Mouse (Mus musculus) neural tube, embryonic 13.5 days (tissue): Measurements from ENCODE around the gene Osm. TPM values are rescaled to one million over a fixed set of nuclear protein-coding genes. Genes with fewer than 3 reads are reported as not detected.

Experiments
- ATAC-seq: fragments of 200-750 bp; cut with Nextera tagmentation; 2 replicates; pipeline ENCODE4 v1.8.0; 2017; ENCODE audit warnings: low read depth, mild to moderate bottlenecking, moderate TSS enrichment, moderate library complexity
- H3K27ac ChIP-seq: fragments of 300-500 bp; sonication (generic); replicated peaks from 2 replicates; pipeline ENCODE4 v1.5.1; 2015; ENCODE audit warnings: moderate library complexity, mild to moderate bottlenecking, inconsistent platforms
- H3K27me3 ChIP-seq: fragments of 300-500 bp; sonication (generic); 2 replicates; pipeline ENCODE4 v1.6.1; 2015; ENCODE audit warnings: mild to moderate bottlenecking, inconsistent platforms
- H3K36me3 ChIP-seq: fragments of 300-500 bp; sonication (generic); 2 replicates; pipeline ENCODE4 v1.6.1; 2015; ENCODE audit warnings: mild to moderate bottlenecking, inconsistent platforms
- H3K4me1 ChIP-seq: fragments of 300-500 bp; sonication (generic); replicated peaks from 2 replicates; pipeline ENCODE4 v1.6.1; 2015; ENCODE audit warnings: inconsistent platforms
- H3K4me2 ChIP-seq: fragments of 300-500 bp; sonication (generic); 2 replicates; pipeline ENCODE4 v1.6.1; 2015; ENCODE audit warnings: inconsistent platforms, mild to moderate bottlenecking, moderate library complexity
- H3K4me3 ChIP-seq: fragments of 300-500 bp; sonication (generic); 2 replicates; pipeline ENCODE4 v1.5.1; 2015; ENCODE audit warnings: mild to moderate bottlenecking, inconsistent platforms
- H3K9ac ChIP-seq: fragments of 300-500 bp; sonication (generic); 2 replicates; pipeline ENCODE4 v1.6.1; 2015; ENCODE audit warnings: moderate library complexity, mild to moderate bottlenecking, inconsistent platforms
- H3K9me3 ChIP-seq: fragments of 300-500 bp; sonication (generic); 2 replicates; pipeline ENCODE4 v1.6.1; 2016; ENCODE audit warnings: inconsistent platforms
- WGBS: fragments of 180-500 bp; shearing (Covaris S2); methylation state at CpG from one replicate; pipeline ENCODE4 v1.1.7; 2015; 5-methylcytosine and 5-hydroxymethylcytosine counted together
- polyA plus RNA-seq: library from polyadenylated mRNA; unstranded; fragments of >200 nt; fragmentation: Nextera tagmentation; extraction: Ambion mirVana; gene quantifications from 2 replicates; pipeline ENCODE4 v1.2.1, GENCODE M21; 2015

The Osm gene
- polyA plus RNA-seq, 1 experiment from 2014 or later = not detected

DNA sequence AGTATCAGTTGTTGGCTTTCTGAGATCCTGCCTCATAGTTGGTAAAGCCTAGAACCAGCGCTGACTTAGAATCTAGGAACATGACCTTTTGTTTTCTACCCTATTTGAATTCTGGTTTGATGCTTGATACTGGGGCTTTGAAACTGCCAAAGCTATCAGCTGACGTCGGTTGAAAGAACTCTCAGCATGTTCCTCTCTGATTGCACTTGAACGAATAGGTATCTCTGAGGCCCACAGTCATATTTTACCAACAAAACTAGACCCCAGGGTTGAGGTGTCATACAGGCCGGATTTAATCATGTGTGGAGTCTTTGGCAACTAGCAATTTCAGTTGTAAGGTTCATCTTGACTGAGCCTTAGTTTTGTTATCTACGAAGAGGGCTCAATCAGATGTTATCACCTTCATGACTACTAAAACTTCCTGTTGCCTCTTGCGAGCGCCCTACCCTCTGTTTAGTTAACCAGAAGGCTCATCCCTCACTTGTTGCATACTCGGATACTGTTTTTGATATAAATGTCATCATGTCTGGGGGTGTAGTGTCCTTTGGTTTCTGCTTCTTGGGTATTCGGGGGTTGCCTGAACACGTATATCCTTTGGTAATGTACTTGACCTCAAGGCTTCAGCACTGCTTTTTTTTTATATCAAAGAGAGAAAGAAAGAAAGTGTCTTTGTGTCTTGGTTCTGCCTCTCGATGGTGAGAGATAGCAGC is 33.1 kb upstream of the Osm start:
- 84% methylated on average over 12 of the region's 12 CpGs for WGBS
- Histone ChIP-seq H3K27me3 (no peaks in the 10 kb centered on the region), H3K9me3 (no peaks in the 10 kb centered on the region), H3K4me2 (no peak overlapping the region), H3K9ac (no peak overlapping the region), H3K36me3 (peaks cover 25% of the 10 kb centered on the region), H3K4me1 (0 out of 2 replicates have a peak, but pooled peaks cover 5% of the 10 kb centered on the region), H3K4me3 (no peak overlapping the region), H3K27ac (no peak overlapping the region)
- ATAC-seq = no peak

DNA sequence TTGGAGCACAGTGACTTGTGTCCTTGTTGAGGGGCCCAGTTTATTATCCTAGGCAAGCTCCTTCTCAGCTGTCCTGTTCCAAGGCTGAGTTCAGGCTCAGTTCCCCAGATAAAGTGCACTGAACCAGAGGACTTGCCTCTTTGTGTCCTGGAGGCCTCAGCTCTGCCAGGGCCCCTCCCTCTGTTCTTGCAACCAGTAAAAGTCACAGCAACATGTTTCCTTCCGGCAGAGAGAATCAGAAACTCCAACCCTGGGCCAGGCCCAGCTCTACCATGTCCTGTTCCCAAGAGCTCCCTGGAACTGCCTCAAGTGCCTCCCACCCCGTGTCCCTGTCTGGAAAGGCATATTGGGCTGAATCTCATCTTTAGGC is 32.5 kb upstream of the Osm start:
- no peak for ATAC-seq
- no peak overlapping the region for H3K9ac ChIP-seq
- 0 out of 2 replicates have a peak overlapping the region, but pooled peaks have one; percentile 38 for H3K27ac ChIP-seq
- 0 out of 2 replicates have a peak, but pooled peaks cover 5% of the 10 kb centered on the region for H3K4me1 ChIP-seq
- H3K4me2 ChIP-seq = no peak overlapping the region
- H3K4me3 ChIP-seq = no peak overlapping the region
- WGBS = 44% methylated on average over 2 of the region's 2 CpGs
- no peaks in the 10 kb centered on the region for H3K9me3 ChIP-seq
- peaks cover 30% of the 10 kb centered on the region for H3K36me3 ChIP-seq
- no peaks in the 10 kb centered on the region for H3K27me3 ChIP-seq

- Histone ChIP-seq H3K27me3 (no peaks in the 10 kb centered on the region), H3K36me3 (peaks cover 43% of the 10 kb centered on the region), H3K27ac (no peak overlapping the region), H3K4me3 (no peak overlapping the region), H3K9ac (no peak overlapping the region), H3K9me3 (no peaks in the 10 kb centered on the region), H3K4me2 (no peak overlapping the region), H3K4me1 (0 out of 2 replicates have a peak, but pooled peaks cover 5% of the 10 kb centered on the region)
- no peak for ATAC-seq
- 89% methylated on average over 5 of the region's 5 CpGs for WGBS
These were observed 31.0 kb upstream of the Osm start for GRCm38 (mm10) chr11:4205097-4205655.

DNA sequence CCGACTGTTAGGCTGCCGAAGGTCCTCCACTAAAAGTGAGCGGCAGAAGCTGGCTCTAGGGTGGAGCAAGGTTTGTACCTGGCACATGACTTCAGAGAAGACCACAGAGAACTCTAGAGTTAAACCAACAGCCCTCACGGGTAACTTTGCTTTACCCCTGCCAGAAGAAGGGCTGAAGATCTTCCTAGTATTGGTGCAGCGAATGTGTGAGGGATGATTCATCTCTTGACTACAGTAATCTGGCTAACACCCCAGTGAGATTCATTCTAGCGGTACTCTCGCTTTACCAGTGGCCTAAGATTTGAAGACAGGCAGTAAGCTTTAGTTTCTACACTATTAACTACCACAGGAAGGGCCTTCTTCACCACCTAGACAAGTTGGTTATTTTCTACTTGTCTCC is 30.3 kb upstream of the Osm start:
- H3K4me3 ChIP-seq = no peak overlapping the region
- H3K27ac ChIP-seq = no peak overlapping the region
- no peaks in the 10 kb centered on the region for H3K27me3 ChIP-seq
- peaks cover 51% of the 10 kb centered on the region for H3K36me3 ChIP-seq
- 0 out of 2 replicates have a peak, but pooled peaks cover 5% of the 10 kb centered on the region for H3K4me1 ChIP-seq
- 91% methylated on average over 7 of the region's 7 CpGs for WGBS
- no peak overlapping the region for H3K9ac ChIP-seq
- no peak for ATAC-seq
- H3K4me2 ChIP-seq = no peak overlapping the region
- H3K9me3 ChIP-seq = no peaks in the 10 kb centered on the region

GRCm38 (mm10) chr11:4206563-4206962 is 29.7 kb upstream of the Osm start:
- Histone ChIP-seq H3K9ac (no peak overlapping the region), H3K4me1 (0 out of 2 replicates have a peak, but pooled peaks cover 5% of the 10 kb centered on the region), H3K4me2 (no peak overlapping the region), H3K27me3 (no peaks in the 10 kb centered on the region), H3K27ac (no peak overlapping the region), H3K36me3 (peaks cover 57% of the 10 kb centered on the region), H3K9me3 (no peaks in the 10 kb centered on the region), H3K4me3 (no peak overlapping the region)
- 90% methylated on average over 6 of the region's 6 CpGs for WGBS
- no peak for ATAC-seq

GRCm38 (mm10) chr11:4207655-4208054 is 28.6 kb upstream of the Osm start:
- ATAC-seq = no peak
- no peak overlapping the region for H3K9ac ChIP-seq
- H3K27me3 ChIP-seq = no peaks in the 10 kb centered on the region
- 94% methylated on average over 9 of the region's 9 CpGs for WGBS
- no peak overlapping the region for H3K27ac ChIP-seq
- H3K9me3 ChIP-seq = no peaks in the 10 kb centered on the region
- no peak overlapping the region for H3K4me3 ChIP-seq
- H3K4me1 ChIP-seq = 0 out of 2 replicates have a peak, but pooled peaks cover 5% of the 10 kb centered on the region
- no peak overlapping the region for H3K4me2 ChIP-seq
- H3K36me3 ChIP-seq = peaks cover 68% of the 10 kb centered on the region

DNA sequence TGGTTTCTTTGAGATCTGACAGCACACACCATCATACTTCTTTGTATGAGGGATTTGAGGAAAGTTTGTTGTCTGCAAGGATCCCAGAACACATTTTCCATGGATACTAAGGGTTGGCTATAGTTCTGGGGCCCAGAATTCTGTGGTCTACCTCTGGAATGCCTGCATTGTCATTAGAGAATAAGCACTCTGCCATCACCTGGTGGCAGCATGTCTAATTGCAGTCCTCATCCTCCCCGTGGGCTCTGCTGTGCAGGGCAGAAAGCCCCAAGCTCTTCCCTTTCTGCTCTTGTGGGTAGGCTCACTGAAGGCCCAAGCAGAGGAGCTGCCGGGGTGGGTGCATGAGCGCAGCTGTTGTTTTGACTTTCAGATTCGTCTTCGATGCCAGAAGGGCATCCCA is 26.7 kb upstream of the Osm start:
- Histone ChIP-seq H3K36me3 (peaks cover 87% of the 10 kb centered on the region), H3K4me1 (no peaks in the 10 kb centered on the region), H3K9me3 (no peaks in the 10 kb centered on the region), H3K27me3 (no peaks in the 10 kb centered on the region), H3K27ac (no peak overlapping the region), H3K4me2 (no peak overlapping the region), H3K9ac (no peak overlapping the region), H3K4me3 (no peak overlapping the region)
- ATAC-seq = no peak
- WGBS = 86% methylated on average over 5 of the region's 5 CpGs

DNA sequence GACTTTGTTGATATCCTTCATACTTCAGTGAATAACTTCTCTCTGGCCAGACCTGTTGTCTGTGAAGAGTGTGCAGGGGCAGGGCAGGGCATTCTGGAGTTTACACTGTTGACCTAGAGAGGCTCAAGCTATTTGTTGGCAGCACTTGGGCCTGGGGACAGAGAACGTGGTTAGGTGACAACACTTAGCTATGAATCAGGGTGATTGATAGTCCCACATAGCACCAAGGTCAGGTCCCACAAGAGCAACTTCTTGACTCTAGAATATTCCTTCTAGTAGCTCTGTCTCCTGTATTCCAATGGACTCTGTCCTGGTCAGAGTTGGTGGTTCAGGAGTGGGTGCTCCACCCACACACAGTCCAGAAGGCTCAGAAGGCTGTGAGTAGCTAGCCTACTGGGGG is 25.4 kb upstream of the Osm start:
- Histone ChIP-seq H3K36me3 (peaks cover 95% of the 10 kb centered on the region), H3K4me1 (no peaks in the 10 kb centered on the region), H3K9ac (no peak overlapping the region), H3K4me2 (no peak overlapping the region), H3K27ac (no peak overlapping the region), H3K27me3 (no peaks in the 10 kb centered on the region), H3K9me3 (no peaks in the 10 kb centered on the region), H3K4me3 (no peak overlapping the region)
- ATAC-seq = no peak
- 70% methylated on average over 1 of the region's 1 CpGs for WGBS

DNA sequence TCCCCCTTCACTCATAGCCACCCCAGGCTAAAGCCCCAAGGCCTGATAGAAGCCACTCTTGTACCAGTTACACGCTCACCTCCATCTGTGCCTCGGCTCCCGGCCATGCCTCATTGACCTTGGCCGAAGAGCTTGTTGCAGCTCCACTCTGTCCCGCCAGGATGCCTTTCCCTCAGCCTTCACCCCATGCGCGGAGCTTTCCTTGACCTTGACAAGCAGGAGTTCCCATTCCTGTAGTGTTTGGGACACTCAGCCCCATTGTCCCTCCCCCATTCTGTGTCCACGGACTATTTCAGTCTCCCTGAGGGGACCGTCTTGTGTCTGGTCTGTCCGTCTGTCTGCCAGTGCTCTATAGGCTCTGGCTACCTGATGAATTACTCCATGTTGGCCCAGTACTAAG is 23.1 kb upstream of the Osm start:
- peaks cover 10% of the 10 kb centered on the region for H3K27me3 ChIP-seq
- WGBS = 88% methylated on average over 10 of the region's 10 CpGs
- ATAC-seq = no peak

DNA sequence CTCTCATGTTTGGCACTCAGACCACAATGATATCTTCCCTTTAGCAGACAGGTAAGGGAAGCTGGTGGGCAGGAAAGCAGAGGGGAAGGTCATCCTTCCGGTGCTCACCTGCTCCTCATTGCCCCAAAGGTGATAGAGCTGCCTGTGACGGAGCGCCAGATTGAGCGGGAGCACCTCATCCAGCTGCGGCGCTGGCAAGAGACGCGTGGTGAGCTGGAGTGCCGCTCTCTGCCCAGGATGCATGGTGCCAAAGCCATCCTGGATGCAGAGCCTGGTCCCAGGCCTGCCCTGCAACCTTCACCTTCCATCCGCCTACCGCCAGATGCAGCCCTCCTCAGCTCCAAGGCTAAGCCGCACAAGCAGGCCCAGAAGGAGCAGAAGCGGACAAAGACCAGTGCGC is 21.6 kb upstream of the Osm start:
- H3K27ac ChIP-seq = no peak overlapping the region
- no peaks in the 10 kb centered on the region for H3K9me3 ChIP-seq
- no peak for ATAC-seq
- peaks cover 23% of the 10 kb centered on the region for H3K27me3 ChIP-seq
- no peak overlapping the region for H3K4me3 ChIP-seq
- H3K4me2 ChIP-seq = no peak overlapping the region
- H3K9ac ChIP-seq = no peak overlapping the region
- 93% methylated on average over 14 of the region's 14 CpGs for WGBS
- peaks cover 16% of the 10 kb centered on the region for H3K4me1 ChIP-seq
- H3K36me3 ChIP-seq = peaks cover 61% of the 10 kb centered on the region

More for the DNA sequence above, 23.1 kb upstream of the Osm start:
- no peak overlapping the region for H3K4me3 ChIP-seq
- no peaks in the 10 kb centered on the region for H3K9me3 ChIP-seq
- no peak overlapping the region for H3K4me2 ChIP-seq
- no peak overlapping the region for H3K9ac ChIP-seq
- peaks cover 74% of the 10 kb centered on the region for H3K36me3 ChIP-seq
- peaks cover 5% of the 10 kb centered on the region for H3K4me1 ChIP-seq
- no peak overlapping the region for H3K27ac ChIP-seq

GRCm38 (mm10) chr11:4215061-4215460 is 21.2 kb upstream of the Osm start:
- Histone ChIP-seq H3K4me1 (peaks cover 16% of the 10 kb centered on the region), H3K9me3 (no peaks in the 10 kb centered on the region), H3K27ac (no peak overlapping the region), H3K9ac (no peak overlapping the region), H3K4me2 (no peak overlapping the region), H3K36me3 (peaks cover 56% of the 10 kb centered on the region), H3K4me3 (no peak overlapping the region), H3K27me3 (peaks cover 28% of the 10 kb centered on the region)
- WGBS = 79% methylated on average over 10 of the region's 10 CpGs
- no peak for ATAC-seq

GRCm38 (mm10) chr11:4216248-4217000 is 19.8 kb upstream of the Osm start:
- WGBS = 83% methylated on average over 9 of the region's 9 CpGs
- ATAC-seq = no peak
- no peak overlapping the region for H3K9ac ChIP-seq
- no peak overlapping the region for H3K4me2 ChIP-seq
- no peak overlapping the region for H3K4me3 ChIP-seq
- H3K36me3 ChIP-seq = peaks cover 42% of the 10 kb centered on the region
- H3K27ac ChIP-seq = no peak overlapping the region
- no peaks in the 10 kb centered on the region for H3K9me3 ChIP-seq
- H3K27me3 ChIP-seq = peaks cover 30% of the 10 kb centered on the region
- peaks cover 16% of the 10 kb centered on the region for H3K4me1 ChIP-seq
